8 mouse cellular contexts compared by ENCODE assay signal in genomic region chr19:60945801-60946311, GRCm38 (mm10). TPM values are rescaled to one million over a fixed set of nuclear protein-coding genes. Genes with fewer than 3 reads are reported as not detected.
DNase-seq lines count a peak whose midpoint lies in the region; ATAC-seq lines count a peak whose summit lies in the region.

No protein-coding gene starts in this region.

- H3K27me3 ChIP-seq in liver, embryonic 11.5 days (replicated peaks; ENCODE audit: control insufficient read depth, insufficient read depth, low read length) = no peaks in the 10 kb centered on the region
- H3K27me3 ChIP-seq in heart, embryonic 10.5 days (ENCODE audit: insufficient read depth, poor library complexity, severe bottlenecking) = no peaks in the 10 kb centered on the region
- H3K27me3 ChIP-seq in kidney, embryonic 15.5 days = no peaks in the 10 kb centered on the region
- no peaks in the 10 kb centered on the region for H3K27me3 ChIP-seq in megakaryocyte, embryonic 14.5 days (replicated peaks)

- peak; percentile 25 for DNase-seq in liver
- DNase-seq in liver, embryonic 11.5 days (ENCODE audit: low spot score) = no peak
- DNase-seq in cerebellum, adult 18-20 months = peak; percentile 49 to 63
- DNase-seq in heart, embryonic 10.5 days (ENCODE audit: low spot score) = no peak
- DNase-seq in frontal cortex, adult 2 months (ENCODE audit: extremely low spot score in 1 of 2, low spot score in 1 of 2) = no peak

- no peak overlapping the region for H3K4me3 ChIP-seq in liver, embryonic 11.5 days (ENCODE audit: low read depth, low read length)
- no peak overlapping the region for H3K4me3 ChIP-seq in heart, embryonic 10.5 days
- H3K4me3 ChIP-seq in kidney, embryonic 15.5 days (replicated peaks) = no peak overlapping the region
- peak overlapping the region; percentile 33 for H3K4me3 ChIP-seq in megakaryocyte, embryonic 14.5 days (replicated peaks)

- ATAC-seq in liver, embryonic 11.5 days (replicated peaks; ENCODE audit: low FRiP score) = no peak
- peak; percentile 82 for ATAC-seq in kidney, embryonic 15.5 days (replicated peaks; ENCODE audit: low FRiP score)
- no peak for ATAC-seq in erythroblast, adult 5-6 weeks (replicated peaks; ENCODE audit: low FRiP score, poor library complexity, severe bottlenecking)

- H3K9me3 ChIP-seq in liver, embryonic 11.5 days (ENCODE audit: control insufficient read depth, low read length) = no peaks in the 10 kb centered on the region
- H3K9me3 ChIP-seq in heart, embryonic 10.5 days = no peaks in the 10 kb centered on the region
- no peaks in the 10 kb centered on the region for H3K9me3 ChIP-seq in kidney, embryonic 15.5 days (replicated peaks)
- no peaks in the 10 kb centered on the region for H3K9me3 ChIP-seq in megakaryocyte, embryonic 14.5 days

- H3K4me1 ChIP-seq in liver, embryonic 11.5 days (replicated peaks; ENCODE audit: control insufficient read depth, insufficient read depth, low read length) = 0 out of 2 replicates have a peak, but pooled peaks cover 2% of the 10 kb centered on the region
- H3K4me1 ChIP-seq in heart, embryonic 10.5 days = peaks cover 35% of the 10 kb centered on the region
- H3K4me1 ChIP-seq in kidney, embryonic 15.5 days = peaks cover 16% of the 10 kb centered on the region; the same call in 1 of the 2 replicates
- H3K4me1 ChIP-seq in megakaryocyte, embryonic 14.5 days = peaks cover 53% of the 10 kb centered on the region

- 63% methylated on average over 3 of the region's 3 CpGs for WGBS in liver, embryonic 11.5 days
- 60% methylated on average over 3 of the region's 3 CpGs for WGBS in heart, embryonic 10.5 days
- 56% methylated on average over 3 of the region's 3 CpGs for WGBS in kidney, embryonic 15.5 days

- H3K36me3 ChIP-seq in liver, embryonic 11.5 days (ENCODE audit: control insufficient read depth, insufficient read depth, low read length) = no peaks in the 10 kb centered on the region
- H3K36me3 ChIP-seq in heart, embryonic 10.5 days = no peaks in the 10 kb centered on the region
- H3K36me3 ChIP-seq in kidney, embryonic 15.5 days = no peaks in the 10 kb centered on the region
- no peaks in the 10 kb centered on the region for H3K36me3 ChIP-seq in megakaryocyte, embryonic 14.5 days (replicated peaks; ENCODE audit: low read length)

- no peak overlapping the region for H3K4me2 ChIP-seq in liver, embryonic 11.5 days
- H3K4me2 ChIP-seq in kidney, embryonic 15.5 days = no peak overlapping the region

- no peak overlapping the region for H3K9ac ChIP-seq in liver, embryonic 11.5 days (ENCODE audit: low read depth, low read length)
- no peak overlapping the region for H3K9ac ChIP-seq in kidney, embryonic 15.5 days

- H3K27ac ChIP-seq in liver, embryonic 11.5 days (ENCODE audit: low read depth, low read length) = no peak overlapping the region
- H3K27ac ChIP-seq in heart, embryonic 10.5 days = peak overlapping the region; percentile 50
- peak overlapping the region; percentile 73 for H3K27ac ChIP-seq in kidney, embryonic 15.5 days

RNA-seq across cellular contexts. Expression of gene Grk5, which starts 56.3 kb away (rescaled TPM):
- polyA plus RNA-seq in liver, embryonic 11.5 days (2014; fragmentation: Nextera tagmentation; extraction: Ambion mirVana) = 2.1 and 2.9 TPM in 2 replicates
- 4.2 and 4.3 TPM in 2 replicates for polyA plus RNA-seq in heart, embryonic 10.5 days (2016; fragmentation: Nextera tagmentation; extraction: Ambion mirVana)
- 2.3 and 2.5 TPM in 2 replicates for polyA plus RNA-seq in kidney, embryonic 15.5 days (2015; fragmentation: Nextera tagmentation; extraction: Ambion mirVana)
- polyA plus RNA-seq in megakaryocyte, embryonic 14.5 days (2012; ENCODE audit: insufficient read depth, low replicate concordance) = 0.25 and 5.0 TPM in 2 replicates
- 6.6 and 7.2 TPM in 2 replicates for polyA plus RNA-seq in frontal cortex, adult 2 months (2012; rRNA removed)
- total RNA-seq in erythroblast, adult 5-6 weeks (2015; ENCODE audit: low replicate concordance) = 2.7 and 12.1 TPM in 2 replicates
- total RNA-seq in erythroblast, adult 5-6 weeks (2017; ENCODE audit: low replicate concordance) = 5.2 and 14.6 TPM in 2 replicates

Comparison
In these comparisons a context has a peak if more than half of its experiments do, and no peak if none do; other contexts are left out.
1. DNase-seq: peak in liver (single experiment) and cerebellum, adult 18-20 months (2 of 2); none in liver, embryonic 11.5 days (single experiment), heart, embryonic 10.5 days (single experiment) and frontal cortex, adult 2 months (0 of 2).